Mouse (Mus musculus): ENCODE measurements at regions not wholly inside any gene's neighbourhood (a gene's known extent, or its start where the extent isn't known, plus 50 kb on each side); places are given as distances from the start of the nearest gene placed in this dataset.

DNA sequence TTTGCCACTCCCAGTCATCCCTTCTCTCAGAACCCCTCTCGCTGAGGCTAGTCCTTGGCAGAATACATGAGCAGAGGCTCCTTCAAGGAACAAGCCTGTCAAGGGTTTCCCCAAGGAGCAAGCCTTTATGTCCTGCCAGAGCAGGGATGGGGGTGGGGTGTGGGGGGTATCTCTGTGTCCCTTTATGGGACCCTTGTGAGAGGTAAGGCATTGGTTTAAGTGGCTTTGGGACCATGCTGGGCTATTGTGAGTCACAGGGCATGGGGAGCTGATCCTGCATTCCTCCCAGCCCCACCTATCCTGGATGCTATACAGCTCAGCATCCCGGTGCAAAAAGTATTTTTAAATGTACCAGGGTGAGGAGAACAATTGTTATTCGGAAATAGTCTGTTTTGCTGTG is 641.1 kb upstream of the Fam19a5 start:
- TF ChIP-seq CTCF (IDR thresholded peaks at IDR 0.05; ENCODE audit: borderline replicate concordance, control insufficient read depth, extremely low read depth, insufficient read depth, low read length, poor library complexity) (no peak), POLR2A (IDR thresholded peaks at IDR 0.05; ENCODE audit: control insufficient read depth, extremely low read depth, insufficient read depth, low read length, poor library complexity) (no peak)

Measured in thymus, adult 2 months (tissue).